Mouse (Mus musculus) cerebellum, postnatal 4 days (tissue): ENCODE measurements around the gene Golga3.

Experiments
- DNase-seq, 2 experiments: peaks; one replicate each; pipeline ENCODE4 v3.0.0; 2022; ENCODE audit warnings: low spot score in 2 of 2, mixed read lengths in 1 of 2

Golga3 gene

DNA sequence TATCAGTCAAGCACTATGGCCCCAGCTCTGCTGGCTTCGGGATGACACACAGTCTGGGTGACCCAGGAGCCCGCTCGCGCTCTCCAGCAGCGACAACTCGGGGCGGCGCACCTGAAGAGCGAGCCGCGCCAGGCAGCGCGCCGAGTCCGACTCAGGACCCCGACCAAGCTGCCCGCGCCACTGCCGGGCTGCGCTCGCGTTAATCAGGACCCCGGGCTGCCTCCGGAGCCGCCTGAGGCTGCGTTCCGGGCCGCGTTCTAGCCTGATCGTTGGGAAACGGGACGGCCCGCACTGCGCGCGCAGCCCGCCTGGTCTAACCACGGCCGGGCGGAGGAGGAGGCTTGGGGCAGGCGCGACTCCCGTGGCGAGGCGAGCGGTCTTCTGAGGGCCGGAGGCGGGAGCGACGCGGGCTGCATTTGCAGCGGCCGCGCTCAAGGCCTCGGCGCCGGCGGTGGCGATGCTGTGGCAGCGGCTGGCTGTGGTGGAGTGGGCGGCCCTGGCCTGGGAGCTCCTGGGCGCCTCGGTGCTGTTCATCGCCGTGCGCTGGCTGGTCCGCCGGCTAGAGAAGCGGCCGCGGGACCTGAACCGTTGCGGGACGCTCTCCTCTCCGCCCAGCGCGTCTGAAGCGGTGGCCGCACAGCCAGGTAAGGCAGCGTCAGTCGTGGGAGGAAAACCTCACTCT is 54.4 kb downstream of the Golga3 start, which contains the start of gene Ankle2:
TSS of gene Ankle2 (plus strand) at position 225 of the 682 bp plus-strand sequence.
- DNase-seq = peak; percentile 86 to 91

DNA sequence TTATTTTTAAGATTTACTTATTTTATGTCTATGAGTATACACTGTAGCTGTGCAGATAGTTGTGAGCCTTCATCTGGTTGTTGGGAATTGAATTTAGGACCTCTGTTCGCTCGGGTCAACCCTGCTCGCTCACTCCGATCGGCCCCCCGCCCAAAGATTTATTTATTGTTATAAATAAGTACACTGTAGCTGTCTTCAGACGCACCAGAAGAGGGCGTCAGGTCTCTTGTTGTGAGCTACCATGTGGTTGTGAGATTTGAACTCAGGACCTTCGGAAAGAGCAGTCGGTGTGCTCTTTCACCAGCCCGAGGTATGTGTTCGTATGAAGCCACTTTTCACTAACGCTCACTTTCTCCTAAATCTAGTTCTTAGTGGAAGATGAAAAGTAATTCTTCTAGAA is 55.1 kb downstream of the Golga3 start:
- DNase-seq = peak in 1 of 2 experiments; percentile 2

DNA sequence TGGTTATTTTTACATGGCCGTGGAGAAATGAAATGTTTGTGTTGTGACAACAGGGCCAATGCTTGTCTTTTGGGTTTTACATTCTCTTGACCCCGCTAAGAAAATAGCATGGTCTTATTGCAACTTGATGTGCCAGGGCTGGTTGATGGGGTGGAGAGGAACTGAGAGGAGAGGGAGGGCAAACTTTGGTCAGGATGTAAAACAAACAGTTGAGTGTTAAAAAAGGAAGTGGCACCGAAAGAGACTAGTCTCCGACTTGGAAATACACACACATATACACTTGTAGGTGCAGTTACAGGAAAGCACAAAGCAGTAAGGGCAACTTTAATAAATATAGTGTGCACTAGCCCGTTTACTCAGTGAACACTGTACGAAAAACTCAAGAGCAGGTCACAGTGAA is 55.8 kb downstream of the Golga3 start:
- DNase-seq = no peak

DNA sequence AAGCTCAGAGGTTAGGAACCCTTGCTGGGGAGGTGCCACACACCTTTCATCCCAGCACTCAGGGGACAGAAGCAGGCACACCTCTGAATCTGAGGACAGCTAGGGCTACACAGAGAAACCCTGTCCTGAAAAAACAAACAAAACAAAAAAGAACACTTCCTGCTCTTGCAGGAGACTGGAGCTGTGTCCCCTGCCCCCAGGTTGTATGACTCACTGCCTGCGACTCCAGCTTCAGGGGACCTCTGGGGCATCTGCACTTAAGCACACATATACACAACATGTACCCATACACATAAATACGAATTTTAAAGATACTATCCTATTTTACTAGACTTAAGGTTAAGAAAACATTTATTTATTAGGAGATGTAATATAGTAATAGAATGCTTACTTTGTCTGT is 67.6 kb downstream of the Golga3 start:
- DNase-seq = no peak

DNA sequence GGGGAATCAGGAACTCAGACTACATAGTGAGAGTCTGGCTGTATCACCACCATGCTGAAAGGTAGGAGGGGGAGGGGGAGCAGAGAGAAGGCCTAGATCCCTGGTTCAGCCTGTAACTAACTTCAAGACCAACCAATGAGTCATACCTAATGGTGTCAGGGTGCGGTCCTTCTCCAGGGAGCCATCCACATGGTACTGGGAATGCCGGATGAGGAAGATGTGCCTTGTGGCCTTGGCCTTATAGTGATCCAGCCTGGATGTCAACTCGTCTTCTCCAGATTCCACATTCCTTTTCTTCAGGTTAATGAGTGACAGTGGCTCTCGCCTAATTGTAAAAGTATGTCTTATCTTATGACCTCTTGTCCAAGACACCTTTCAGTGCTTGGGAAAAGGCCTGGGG is 90.4 kb downstream of the Golga3 start:
- DNase-seq = no peak

DNA sequence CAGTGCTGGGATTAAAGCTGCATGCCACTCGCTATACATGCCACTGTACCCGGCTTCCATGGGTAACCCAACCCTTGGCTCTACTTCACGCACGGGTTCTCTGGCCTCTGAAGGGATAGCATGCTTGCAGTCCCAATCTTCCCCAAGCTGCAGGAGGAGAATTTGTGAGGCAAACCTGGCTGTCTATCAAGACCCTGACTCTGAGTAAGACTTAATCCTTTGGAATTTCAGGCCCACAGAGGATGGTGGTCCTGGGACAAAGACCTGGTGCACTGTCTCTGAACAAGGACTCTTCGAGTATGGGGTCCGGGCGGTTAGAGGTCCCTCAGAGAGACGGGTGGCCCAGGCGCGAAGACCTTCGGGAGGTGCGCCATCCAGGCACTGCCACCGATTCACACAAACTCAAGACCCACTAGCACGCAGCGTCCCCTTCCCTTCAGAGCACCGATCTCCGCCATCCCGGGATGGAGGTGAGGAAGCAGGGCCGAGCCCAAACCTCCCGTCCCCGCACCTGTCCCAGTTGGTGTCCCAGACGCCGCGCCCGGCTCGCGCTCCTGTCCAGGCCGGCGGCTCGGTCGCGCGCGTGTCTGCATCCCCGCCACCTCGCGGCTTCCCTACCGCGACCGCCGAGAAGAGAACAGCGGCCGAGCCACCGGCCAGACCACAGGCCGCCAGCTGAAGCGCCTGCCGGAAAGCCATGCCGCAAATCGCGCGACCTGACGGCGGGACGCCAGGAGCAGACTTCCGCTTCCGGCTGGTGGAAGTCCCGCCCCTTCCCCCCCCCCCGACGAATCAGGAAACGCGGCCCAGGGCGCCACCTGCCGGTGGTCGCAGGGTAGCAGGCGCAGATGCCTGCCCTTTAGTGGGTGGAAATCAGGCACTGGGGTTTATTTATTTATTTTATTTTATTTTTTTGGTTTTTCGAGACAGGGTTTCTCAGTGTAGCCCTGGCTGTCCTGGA is 92.9 kb downstream of the Golga3 start, which contains the start of gene Pgam5:
TSS of gene Pgam5 (minus strand) at position 773 of the 961 bp plus-strand sequence.
- DNase-seq = peak; percentile 88 to 96

DNA sequence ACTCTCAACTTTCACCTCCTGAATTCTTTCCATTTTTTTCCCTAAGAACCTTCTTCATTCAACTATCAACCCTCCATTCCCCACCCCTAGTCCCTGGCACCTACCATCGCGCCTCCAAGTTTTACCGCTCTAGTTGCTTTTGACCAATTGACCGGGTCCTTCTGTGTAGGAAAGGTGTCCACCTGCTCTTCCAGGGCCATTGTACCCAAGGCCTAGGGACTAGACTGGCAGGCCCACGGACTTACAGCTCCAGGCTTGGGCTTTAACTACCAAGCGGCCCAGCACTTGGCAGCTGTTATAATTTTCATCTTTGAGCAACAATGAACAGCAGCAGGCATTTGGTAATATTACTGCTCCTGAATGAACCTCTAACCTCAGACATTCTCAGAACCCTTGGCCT is 93.7 kb downstream of the Golga3 start:
- no peak for DNase-seq

DNA sequence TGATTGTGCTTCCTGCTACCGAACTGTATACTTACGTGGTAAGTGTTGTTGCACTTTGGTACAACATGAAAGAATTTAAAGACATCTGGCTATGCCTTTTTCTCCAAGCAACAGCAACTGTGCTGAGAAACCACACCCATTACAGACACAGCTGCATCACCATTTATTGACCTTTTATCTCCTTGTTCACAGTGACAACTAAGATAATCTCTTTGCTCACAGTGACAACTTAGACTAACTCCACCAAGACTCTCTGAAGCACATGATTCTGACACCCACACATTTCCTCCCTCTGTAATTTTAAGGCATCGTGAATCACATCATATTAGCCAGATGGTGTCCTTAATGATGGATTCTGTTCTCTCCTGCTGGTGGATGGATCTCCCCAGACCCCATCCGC is 97.6 kb downstream of the Golga3 start:
- DNase-seq = no peak

DNA sequence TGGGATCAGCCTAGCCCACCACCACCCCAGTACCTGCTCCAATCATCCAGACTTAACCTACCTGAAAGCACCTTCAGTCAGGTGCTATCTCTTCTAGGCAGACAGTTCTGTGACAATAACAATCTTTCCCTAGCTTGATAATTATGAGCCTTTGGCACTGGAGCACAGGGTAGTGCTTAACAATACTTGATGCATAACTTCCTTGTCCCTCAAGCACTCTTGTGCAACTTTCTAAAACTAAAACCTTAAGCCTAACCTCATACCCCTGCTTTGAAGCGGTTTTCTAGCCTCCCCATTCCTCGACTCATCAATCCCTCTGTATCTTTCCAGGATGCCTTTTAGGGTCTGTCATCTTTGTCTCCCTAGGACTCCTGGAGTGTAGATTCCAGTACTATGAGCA is 98.3 kb downstream of the Golga3 start:
- DNase-seq = no peak
